Mouse (Mus musculus) embryonic facial prominence, embryonic 14.5 days (tissue): ENCODE measurements around the gene Agrp. TPM values are rescaled to one million over a fixed set of nuclear protein-coding genes. Genes with fewer than 3 reads are reported as not detected.
A peak's percentile ranks its signal among the peaks of the same experiment; 100 is the strongest.

Experiments used
- ATAC-seq: fragments of 200-750 bp; cut with Nextera tagmentation; 2 replicates; pipeline ENCODE4 v1.8.0; 2017; ENCODE audit warnings: low read depth, moderate number of reproducible peaks, moderate TSS enrichment
- DNase-seq: peaks from one replicate; pipeline ENCODE4 v3.0.0-alpha.2; 2015; ENCODE audit warnings: low spot score
- H3K27ac ChIP-seq: fragments of 300-500 bp; sonication (generic); replicated peaks from 2 replicates; pipeline ENCODE4 v1.5.1; 2014; ENCODE audit warnings: low read depth, mild to moderate bottlenecking, low read length, moderate library complexity
- H3K27me3 ChIP-seq: fragments of 300-500 bp; sonication (generic); replicated peaks from 2 replicates; pipeline ENCODE4 v1.6.1; 2014; ENCODE audit warnings: low read length; ENCODE audit not compliant: control insufficient read depth, insufficient read depth
- H3K36me3 ChIP-seq: fragments of 300-500 bp; sonication (generic); 2 replicates; pipeline ENCODE4 v1.6.1; 2014; ENCODE audit warnings: low read length, mixed read lengths; ENCODE audit not compliant: control insufficient read depth, insufficient read depth
- H3K4me1 ChIP-seq: fragments of 300-500 bp; sonication (generic); 2 replicates; pipeline ENCODE4 v1.6.1; 2014; ENCODE audit warnings: antibody characterized with exemption, low read length; ENCODE audit not compliant: control insufficient read depth, insufficient read depth
- H3K4me2 ChIP-seq: fragments of 300-500 bp; sonication (generic); 2 replicates; pipeline ENCODE4 v1.6.1; 2014; ENCODE audit warnings: low read depth, mild to moderate bottlenecking, low read length, moderate library complexity, mixed read lengths
- H3K4me3 ChIP-seq: fragments of 300-500 bp; sonication (generic); 2 replicates; pipeline ENCODE4 v1.5.1; 2014; ENCODE audit warnings: low read depth, mild to moderate bottlenecking, low read length
- H3K9ac ChIP-seq: fragments of 300-500 bp; sonication (generic); 2 replicates; pipeline ENCODE4 v1.6.1; 2014; ENCODE audit warnings: low read depth, mild to moderate bottlenecking, low read length, moderate library complexity, mixed read lengths
- H3K9me3 ChIP-seq: fragments of 300-500 bp; sonication (generic); 2 replicates; pipeline ENCODE4 v1.6.1; 2016; ENCODE audit warnings: low read length; ENCODE audit not compliant: control insufficient read depth
- WGBS: fragments of 180-500 bp; shearing (Covaris S2); extraction: QIAGEN DNeasy Blood & Tissue Kit; methylation state at CpG from one replicate; pipeline ENCODE4 v1.1.7; 2014; 5-methylcytosine and 5-hydroxymethylcytosine counted together
- polyA plus RNA-seq: library from polyadenylated mRNA; unstranded; fragments of >200 nt; fragmentation: Nextera tagmentation; extraction: Ambion mirVana; gene quantifications from 2 replicates; pipeline ENCODE4 v1.2.1, GENCODE M21; 2014

The Agrp gene
- polyA plus RNA-seq, 1 experiment from 2014 or later: 1.7 TPM

- Histone ChIP-seq H3K4me3 (no peak overlapping the region), H3K9ac (no peak overlapping the region), H3K4me2 (no peak overlapping the region), H3K27me3 (no peaks in the 10 kb centered on the region), H3K4me1 (0 out of 2 replicates have a peak, but pooled peaks cover 14% of the 10 kb centered on the region), H3K9me3 (no peaks in the 10 kb centered on the region), H3K36me3 (peaks cover 8% of the 10 kb centered on the region), H3K27ac (no peak overlapping the region)
- WGBS: 64% methylated on average over 3 of the region's 3 CpGs
- DNase-seq (no peak), ATAC-seq (no peak)
Measured at GRCm38 (mm10) chr8:105545249-105545648, 91.9 kb downstream of the Agrp start.

GRCm38 (mm10) chr8:105544544-105545205, 92.5 kb downstream of the Agrp start:
- DNase-seq (peak; percentile 28), ATAC-seq (no peak)

GRCm38 (mm10) chr8:105543703-105544102, 93.5 kb downstream of the Agrp start:
- DNase-seq (no peak), ATAC-seq (no peak)
- H3K4me2 ChIP-seq: no peak overlapping the region
- H3K27me3 ChIP-seq: no peaks in the 10 kb centered on the region
- no peak overlapping the region for H3K27ac ChIP-seq
- no peak overlapping the region for H3K4me3 ChIP-seq
- H3K9me3 ChIP-seq: no peaks in the 10 kb centered on the region
- H3K4me1 ChIP-seq: 0 out of 2 replicates have a peak, but pooled peaks cover 14% of the 10 kb centered on the region
- 40% methylated on average over 1 of the region's 1 CpGs for WGBS
- no peak overlapping the region for H3K9ac ChIP-seq
- peaks cover 17% of the 10 kb centered on the region for H3K36me3 ChIP-seq

More at GRCm38 (mm10) chr8:105544544-105545205, 92.5 kb downstream of the Agrp start:
- H3K9ac ChIP-seq: no peak overlapping the region
- no peaks in the 10 kb centered on the region for H3K9me3 ChIP-seq
- peaks cover 8% of the 10 kb centered on the region for H3K36me3 ChIP-seq
- H3K27me3 ChIP-seq: no peaks in the 10 kb centered on the region
- 0 out of 2 replicates have a peak, but pooled peaks cover 14% of the 10 kb centered on the region for H3K4me1 ChIP-seq
- WGBS: 38% methylated on average over 7 of the region's 7 CpGs
- H3K4me3 ChIP-seq: no peak overlapping the region
- no peak overlapping the region for H3K4me2 ChIP-seq
- H3K27ac ChIP-seq: no peak overlapping the region; the same call in 1 of the 2 replicates

GRCm38 (mm10) chr8:105542808-105543207, 94.4 kb downstream of the Agrp start:
- H3K4me3 ChIP-seq: no peak overlapping the region
- 96% methylated on average over 2 of the region's 2 CpGs for WGBS

GRCm38 (mm10) chr8:105542032-105542656, 95.0 kb downstream of the Agrp start:
- Histone ChIP-seq H3K27me3 (no peaks in the 10 kb centered on the region), H3K4me2 (no peak overlapping the region), H3K27ac (no peak overlapping the region), H3K4me3 (no peak overlapping the region), H3K9me3 (no peaks in the 10 kb centered on the region), H3K9ac (no peak overlapping the region), H3K4me1 (0 out of 2 replicates have a peak, but pooled peaks cover 13% of the 10 kb centered on the region), H3K36me3 (peaks cover 32% of the 10 kb centered on the region)
- ATAC-seq: no peak
- no peak for DNase-seq
- 81% methylated on average over 3 of the region's 3 CpGs for WGBS

More at GRCm38 (mm10) chr8:105542808-105543207, 94.4 kb downstream of the Agrp start:
- DNase-seq (no peak), ATAC-seq (no peak)
- Histone ChIP-seq H3K27me3 (no peaks in the 10 kb centered on the region), H3K27ac (no peak overlapping the region), H3K9ac (no peak overlapping the region), H3K9me3 (no peaks in the 10 kb centered on the region), H3K4me2 (no peak overlapping the region), H3K4me1 (0 out of 2 replicates have a peak, but pooled peaks cover 14% of the 10 kb centered on the region), H3K36me3 (peaks cover 26% of the 10 kb centered on the region)

- WGBS: 87% methylated on average over 4 of the region's 4 CpGs
- H3K27me3 ChIP-seq: no peaks in the 10 kb centered on the region
- H3K9ac ChIP-seq: no peak overlapping the region
- ATAC-seq: no peak
- no peak overlapping the region for H3K4me2 ChIP-seq
- peaks cover 49% of the 10 kb centered on the region for H3K36me3 ChIP-seq
- H3K4me3 ChIP-seq: no peak overlapping the region
- H3K27ac ChIP-seq: no peak overlapping the region
- H3K9me3 ChIP-seq: no peaks in the 10 kb centered on the region
- no peak for DNase-seq
- no peaks in the 10 kb centered on the region for H3K4me1 ChIP-seq
Measured at GRCm38 (mm10) chr8:105538940-105539339, 98.3 kb downstream of the Agrp start.

GRCm38 (mm10) chr8:105537011-105537677, 100.0 kb downstream of the Agrp start:
- Histone ChIP-seq H3K4me3 (no peak overlapping the region), H3K36me3 (peaks cover 49% of the 10 kb centered on the region), H3K9me3 (no peaks in the 10 kb centered on the region), H3K27ac (no peak overlapping the region), H3K9ac (no peak overlapping the region), H3K4me1 (peaks cover 3% of the 10 kb centered on the region; the same call in 1 of the 2 replicates), H3K27me3 (no peaks in the 10 kb centered on the region), H3K4me2 (no peak overlapping the region)
- ATAC-seq (no peak), DNase-seq (no peak)
- 90% methylated on average over 6 of the region's 6 CpGs for WGBS

GRCm38 (mm10) chr8:105536546-105536945, 100.6 kb downstream of the Agrp start:
- Histone ChIP-seq H3K27me3 (no peaks in the 10 kb centered on the region), H3K36me3 (peaks cover 45% of the 10 kb centered on the region), H3K9me3 (no peaks in the 10 kb centered on the region), H3K4me1 (peaks cover 3% of the 10 kb centered on the region; the same call in 1 of the 2 replicates), H3K4me2 (no peak overlapping the region), H3K27ac (no peak overlapping the region), H3K4me3 (no peak overlapping the region), H3K9ac (no peak overlapping the region)
- ATAC-seq (no peak), DNase-seq (no peak)
- 90% methylated on average over 3 of the region's 3 CpGs for WGBS
